Mouse (Mus musculus): Measurements from ENCODE around the gene Bcl9. TPM values are rescaled to one million over a fixed set of nuclear protein-coding genes. Genes with fewer than 3 reads are reported as not detected.

Gene Bcl9
- polyA plus RNA-seq (2015; fragmentation: Nextera tagmentation; extraction: Ambion mirVana), result 22.6 and 23.8 TPM in 2 replicates

DNA sequence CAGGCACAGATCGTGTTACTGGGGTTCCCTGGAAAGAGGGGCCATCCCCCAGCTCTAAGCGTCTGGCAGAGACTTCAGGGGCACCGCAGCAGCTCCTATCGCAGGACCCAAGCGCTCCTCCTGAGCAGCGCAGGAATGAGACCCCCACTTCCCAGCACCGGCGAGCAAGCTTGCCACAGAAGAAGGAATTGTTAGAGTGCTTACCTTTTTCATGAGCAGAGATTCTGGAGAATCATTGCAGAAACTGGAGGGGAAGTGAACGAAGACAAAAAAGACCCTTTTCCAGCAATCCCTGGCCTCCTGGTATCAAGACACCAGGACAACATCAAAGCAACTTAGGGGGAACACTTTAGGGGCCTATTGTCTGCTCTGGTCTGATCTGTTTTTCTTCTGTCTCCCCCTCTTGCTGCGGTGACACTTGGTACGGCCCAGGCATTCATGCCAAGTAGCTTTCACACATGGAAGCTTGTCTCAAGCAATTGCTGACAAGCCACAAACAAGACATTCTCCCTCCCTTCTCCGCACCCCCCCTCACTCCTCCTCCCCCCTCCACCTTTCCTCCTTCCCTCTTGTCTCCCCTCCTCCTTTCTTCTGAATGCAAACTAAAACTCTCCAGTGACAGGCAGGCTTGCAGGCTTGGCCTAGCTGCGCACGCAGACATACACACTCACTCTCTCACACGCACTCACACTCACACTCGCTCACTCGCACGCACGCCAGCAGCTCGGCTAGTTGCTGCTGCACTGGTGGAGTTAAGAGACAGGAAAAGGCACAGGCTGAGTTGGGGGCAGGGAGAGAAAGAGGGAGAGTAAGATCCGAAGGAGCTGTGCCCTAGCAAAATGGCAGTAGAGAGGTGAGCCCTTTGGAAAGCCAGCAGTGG lies at the start of gene Bcl9:
TSS of gene Bcl9 (minus strand) at position 365 of the 880 bp plus-strand sequence.

DNA sequence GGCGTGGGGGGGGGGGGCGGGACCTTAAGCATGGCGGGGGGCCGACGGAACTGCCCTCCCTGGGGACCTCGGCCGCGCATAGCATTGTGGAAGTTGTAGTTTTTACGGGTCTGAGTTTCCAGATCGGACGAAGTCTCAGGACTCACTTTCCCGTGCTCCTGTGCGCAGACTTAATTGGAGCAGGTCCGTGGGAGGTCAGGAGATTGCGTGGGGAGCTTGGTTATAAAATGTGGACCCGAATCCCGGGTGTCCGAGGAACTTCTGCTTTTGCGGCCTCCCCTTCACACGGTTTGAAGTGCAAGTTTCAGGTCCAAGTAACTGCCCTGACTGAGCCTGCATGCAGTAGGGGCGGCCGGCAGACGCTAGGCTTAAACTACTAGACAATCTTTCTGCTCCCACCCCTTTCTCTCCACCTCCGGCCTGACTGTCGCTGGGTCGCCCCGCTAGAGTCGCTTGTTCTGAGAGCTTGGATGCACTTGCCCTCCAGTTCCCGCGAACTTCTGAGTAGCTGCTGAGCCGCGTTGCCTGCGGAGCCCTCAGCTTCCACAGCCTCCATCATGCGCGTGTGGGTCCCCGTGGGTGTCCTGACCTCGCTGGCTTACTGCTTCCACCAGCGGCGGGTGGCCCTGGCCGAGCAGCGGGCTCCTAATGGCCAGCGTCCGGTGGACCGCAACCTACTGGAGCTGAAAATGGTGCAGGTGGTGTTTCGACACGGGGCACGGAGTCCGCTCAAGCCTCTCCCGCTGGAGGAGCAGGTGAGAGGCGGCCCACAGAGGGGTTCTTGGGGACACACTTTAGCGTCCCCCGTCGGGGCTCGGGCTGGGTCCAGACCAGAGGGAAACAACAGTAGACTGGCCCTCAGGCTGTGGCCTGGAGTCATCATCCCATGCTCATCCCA lies 138.9 kb downstream of the Bcl9 start, which contains the start of gene Acp6:
TSS of gene Acp6 (plus strand) at position 167 of the 898 bp plus-strand sequence.

Other genes with a start within 250 kb of the Bcl9 start
- 25.3 and 42.9 TPM in 2 replicates for gene Acp6, start 139.1 kb downstream of the Bcl9 start, polyA plus RNA-seq (2015; fragmentation: Nextera tagmentation; extraction: Ambion mirVana)
- not detected in 2 replicates for gene Olfr1402, start 124.1 kb upstream of the Bcl9 start, polyA plus RNA-seq (2015; fragmentation: Nextera tagmentation; extraction: Ambion mirVana)